Mouse (Mus musculus): ENCODE data around the gene Cdk5.

GRCm38 (mm10) chr5:24379501-24379900 lies 43.8 kb downstream of the Cdk5 start:
- TF ChIP-seq CTCF (IDR thresholded peaks at IDR 0.05; ENCODE audit: extremely low read depth, insufficient read depth, insufficient read length, insufficient replicate concordance) (no peak), POLR2A (IDR thresholded peaks at IDR 0.05; ENCODE audit: low read depth, low read length) (no peak)
